Mouse (Mus musculus) liver, adult 2 months (tissue): ENCODE data around the gene Arl8b. TPM values are rescaled to one million over a fixed set of nuclear protein-coding genes. Genes with fewer than 3 reads are reported as not detected.

Experiments used
- DNase-seq: peaks from one replicate; pipeline ENCODE4 v3.0.0-alpha.2; 2011; ENCODE audit warnings: low read depth, low spot score; ENCODE audit errors: extremely low read depth
- H3K27ac ChIP-seq: fragments of 200-500 bp; replicated peaks from 2 replicates; pipeline ENCODE4 v1.5.1; 2012; ENCODE audit warnings: low read depth, mild to moderate bottlenecking, control low read depth, inconsistent platforms, low read length; ENCODE audit not compliant: insufficient read depth
- H3K27me3 ChIP-seq: fragments of 200-500 bp; 2 replicates; pipeline ENCODE4 v1.6.1; 2012; ENCODE audit warnings: mild to moderate bottlenecking, moderate library complexity, low read length, inconsistent platforms; ENCODE audit not compliant: control insufficient read depth, insufficient read depth
- H3K36me3 ChIP-seq: fragments of 200-500 bp; 2 replicates; pipeline ENCODE4 v1.6.1; 2012; ENCODE audit warnings: low read length, inconsistent platforms; ENCODE audit not compliant: control insufficient read depth, insufficient read depth
- H3K4me1 ChIP-seq: fragments of 200-500 bp; 2 replicates; pipeline ENCODE4 v1.6.1; 2011; ENCODE audit warnings: low read length; ENCODE audit not compliant: control insufficient read depth, insufficient read depth
- H3K4me3 ChIP-seq: fragments of 200-500 bp; 2 replicates; pipeline ENCODE4 v1.5.1; 2011; ENCODE audit warnings: low read depth, mild to moderate bottlenecking, control low read depth, low read length, moderate library complexity; ENCODE audit not compliant: insufficient read depth
- H3K79me2 ChIP-seq: fragments of 200-500 bp; 2 replicates; pipeline ENCODE4 v1.6.1; 2012; ENCODE audit warnings: inconsistent platforms, mild to moderate bottlenecking, low read length, moderate library complexity; ENCODE audit not compliant: control insufficient read depth, insufficient read depth
- H3K9ac ChIP-seq: fragments of 200-500 bp; 2 replicates; pipeline ENCODE4 v1.6.1; 2012; ENCODE audit warnings: low read depth, mild to moderate bottlenecking, control low read depth, inconsistent platforms, low read length
- CTCF ChIP-seq: fragments of 200-500 bp; IDR thresholded peaks from 2 replicates; pipeline ENCODE4 v1.5.1; 2011; ENCODE audit warnings: low read depth, low read length, control low read depth
- POLR2A ChIP-seq: fragments of 200-500 bp; IDR thresholded peaks from 2 replicates; pipeline ENCODE4 v1.6.1; 2011; ENCODE audit warnings: low read length, control low read depth; ENCODE audit not compliant: insufficient read depth; ENCODE audit errors: extremely low read depth
- WGBS: fragments of 180-500 bp; shearing (Covaris S2); methylation state at CpG from one replicate; pipeline ENCODE4 v1.1.7; 2018; 5-methylcytosine and 5-hydroxymethylcytosine counted together
- polyA plus RNA-seq: library from polyadenylated mRNA; depleted of rRNA; stranded (reverse); fragments of >200 nt; gene quantifications from 2 replicates; pipeline ENCODE4 v1.2.3, GENCODE M21; 2012
- total RNA-seq: library from RNA; depleted of rRNA; stranded (reverse); fragments of >200 nt; gene quantifications from 2 replicates; pipeline ENCODE4 v1.2.3, GENCODE M21; 2014

Gene Arl8b
- total and polyA plus RNA-seq, 2 experiments = 8.9 to 24.2 TPM

- H3K36me3 ChIP-seq = no peaks in the 10 kb centered on the region
- no peak overlapping the region for H3K27ac ChIP-seq
- DNase-seq = no peak
- H3K4me3 ChIP-seq = no peak overlapping the region
- no peaks in the 10 kb centered on the region for H3K79me2 ChIP-seq
- no peaks in the 10 kb centered on the region for H3K4me1 ChIP-seq
- TF ChIP-seq POLR2A = no peak
- TF ChIP-seq CTCF = no peak
- H3K27me3 ChIP-seq = no peaks in the 10 kb centered on the region
- WGBS = 93% methylated on average over 7 of the region's 7 CpGs
- H3K9ac ChIP-seq = no peak overlapping the region
These were observed 31.6 kb upstream of the Arl8b start for GRCm38 (mm10) chr6:108751324-108751723.

GRCm38 (mm10) chr6:108752395-108752794 lies 30.5 kb upstream of the Arl8b start:
- H3K4me3 ChIP-seq = no peak overlapping the region
- 60% methylated on average over 5 of the region's 5 CpGs for WGBS
- no peaks in the 10 kb centered on the region for H3K36me3 ChIP-seq
- H3K4me1 ChIP-seq = no peaks in the 10 kb centered on the region
- H3K79me2 ChIP-seq = no peaks in the 10 kb centered on the region
- H3K27me3 ChIP-seq = no peaks in the 10 kb centered on the region
- H3K27ac ChIP-seq = no peak overlapping the region
- TF ChIP-seq POLR2A (no peak), CTCF (no peak)
- no peak for DNase-seq
- H3K9ac ChIP-seq = no peak overlapping the region

GRCm38 (mm10) chr6:108753536-108753935 lies 29.4 kb upstream of the Arl8b start:
- no peak for DNase-seq
- TF ChIP-seq POLR2A (no peak), CTCF (no peak)
- Histone ChIP-seq H3K36me3 (no peaks in the 10 kb centered on the region), H3K27ac (no peak overlapping the region), H3K27me3 (no peaks in the 10 kb centered on the region), H3K79me2 (no peaks in the 10 kb centered on the region), H3K9ac (no peak overlapping the region), H3K4me3 (no peak overlapping the region), H3K4me1 (no peaks in the 10 kb centered on the region)
- WGBS = 96% methylated on average over 1 of the region's 1 CpGs

- Histone ChIP-seq H3K9ac (no peak overlapping the region), H3K27ac (no peak overlapping the region), H3K27me3 (no peaks in the 10 kb centered on the region), H3K36me3 (no peaks in the 10 kb centered on the region), H3K4me1 (no peaks in the 10 kb centered on the region), H3K79me2 (no peaks in the 10 kb centered on the region), H3K4me3 (no peak overlapping the region)
- TF ChIP-seq CTCF = no peak
- no peak for TF ChIP-seq POLR2A
- 96% methylated on average over 1 of the region's 1 CpGs for WGBS
- no peak for DNase-seq
These were observed 28.5 kb upstream of the Arl8b start for GRCm38 (mm10) chr6:108754376-108754775.

GRCm38 (mm10) chr6:108755936-108756335 lies 27.0 kb upstream of the Arl8b start:
- Histone ChIP-seq H3K27ac (no peak overlapping the region), H3K79me2 (no peaks in the 10 kb centered on the region), H3K4me1 (no peaks in the 10 kb centered on the region), H3K9ac (no peak overlapping the region), H3K4me3 (no peak overlapping the region), H3K27me3 (no peaks in the 10 kb centered on the region), H3K36me3 (no peaks in the 10 kb centered on the region)
- no peak for TF ChIP-seq CTCF
- no peak for TF ChIP-seq POLR2A
- 91% methylated on average over 7 of the region's 7 CpGs for WGBS
- DNase-seq = peak; percentile 7

GRCm38 (mm10) chr6:108758997-108759697 lies 23.8 kb upstream of the Arl8b start:
- H3K4me1 ChIP-seq = no peaks in the 10 kb centered on the region
- no peak overlapping the region for H3K4me3 ChIP-seq
- H3K27me3 ChIP-seq = no peaks in the 10 kb centered on the region
- no peaks in the 10 kb centered on the region for H3K36me3 ChIP-seq
- DNase-seq = no peak
- WGBS = 74% methylated on average over 10 of the region's 10 CpGs
- H3K79me2 ChIP-seq = no peaks in the 10 kb centered on the region
- no peak overlapping the region for H3K9ac ChIP-seq
- no peak for TF ChIP-seq CTCF
- TF ChIP-seq POLR2A = no peak
- H3K27ac ChIP-seq = no peak overlapping the region
